Mouse (Mus musculus) myocyte (in vitro differentiated cells): ENCODE measurements around the gene Psmb6. TPM values are rescaled to one million over a fixed set of nuclear protein-coding genes. Genes with fewer than 3 reads are reported as not detected.

Experiments
- H3K27me3 ChIP-seq: one replicate; pipeline ENCODE4 v1.6.1; 2011; ENCODE audit not compliant: control insufficient read depth, insufficient read depth, insufficient read length
- H3K36me3 ChIP-seq: one replicate; pipeline ENCODE4 v1.6.1; 2011; ENCODE audit not compliant: control insufficient read depth, insufficient read depth
- H3K4me2 ChIP-seq: one replicate; pipeline ENCODE4 v1.6.1; 2011; ENCODE audit warnings: low read depth, control low read depth
- H3K4me3 ChIP-seq: one replicate; pipeline ENCODE4 v1.5.1; 2011; ENCODE audit warnings: mild to moderate bottlenecking, control low read depth, moderate library complexity
- H3K79me2 ChIP-seq: one replicate; pipeline ENCODE4 v1.6.1; 2011; ENCODE audit not compliant: control insufficient read depth, insufficient read depth
- H3ac ChIP-seq: one replicate; pipeline ENCODE4 v1.6.1; 2011; ENCODE audit not compliant: control insufficient read depth, insufficient read length
- CEBPB ChIP-seq: IDR thresholded peaks from 2 replicates; pipeline ENCODE4 v1.6.1; 2011; ENCODE audit warnings: mild to moderate bottlenecking, moderate library complexity; ENCODE audit not compliant: poor library complexity, insufficient read depth, severe bottlenecking
- E2F4 ChIP-seq: IDR thresholded peaks from one replicate; pipeline ENCODE4 v1.6.1; 2011; ENCODE audit warnings: mild to moderate bottlenecking, control low read depth, moderate library complexity; ENCODE audit not compliant: insufficient read depth
- MAX ChIP-seq: IDR thresholded peaks from one replicate; pipeline ENCODE4 v1.6.1; 2011; ENCODE audit warnings: low read depth, mild to moderate bottlenecking, control low read depth
- MYOD1 ChIP-seq, 3 experiments: IDR thresholded peaks; one replicate each; pipeline ENCODE4 v1.6.1; 2011; ENCODE audit warnings: control low read depth in 2 of 3, low read depth in 2 of 3, mild to moderate bottlenecking in 2 of 3, moderate library complexity in 1 of 3; ENCODE audit not compliant: insufficient read length in 2 of 3, control insufficient read depth in 1 of 3
- MYOG ChIP-seq, 3 experiments: IDR thresholded peaks; one replicate each; pipeline ENCODE4 v1.6.1; 2011; ENCODE audit warnings: control low read depth in 2 of 3, low read depth in 2 of 3, mild to moderate bottlenecking in 2 of 3; ENCODE audit not compliant: insufficient read length in 2 of 3, control insufficient read depth in 1 of 3, insufficient read depth in 1 of 3
- POLR2A ChIP-seq: IDR thresholded peaks from one replicate; pipeline ENCODE4 v1.6.1; 2011; ENCODE audit warnings: low read depth, mild to moderate bottlenecking, control low read depth, moderate library complexity; ENCODE audit not compliant: insufficient read length
- POLR2AphosphoS2 ChIP-seq: IDR thresholded peaks from one replicate; pipeline ENCODE4 v1.6.1; 2011; ENCODE audit warnings: low read depth, control low read depth; ENCODE audit not compliant: insufficient read length
- REST ChIP-seq: IDR thresholded peaks from one replicate; pipeline ENCODE4 v1.6.1; 2011; ENCODE audit warnings: mild to moderate bottlenecking, control low read depth, moderate library complexity; ENCODE audit not compliant: insufficient read depth, insufficient read length
- SRF ChIP-seq: IDR thresholded peaks from one replicate; pipeline ENCODE4 v1.6.1; 2011; ENCODE audit warnings: low read depth; ENCODE audit not compliant: control insufficient read depth, insufficient read length
- TCF12 ChIP-seq: IDR thresholded peaks from one replicate; pipeline ENCODE4 v1.6.1; 2011; ENCODE audit warnings: mild to moderate bottlenecking, control low read depth; ENCODE audit not compliant: poor library complexity, insufficient read depth, severe bottlenecking
- TCF3 ChIP-seq: IDR thresholded peaks from one replicate; pipeline ENCODE4 v1.6.1; 2011; ENCODE audit warnings: low read depth, control low read depth; ENCODE audit not compliant: insufficient read length
- USF1 ChIP-seq: IDR thresholded peaks from one replicate; pipeline ENCODE4 v1.6.1; 2011; ENCODE audit warnings: low read depth, mild to moderate bottlenecking, control low read depth, moderate library complexity
- polyA plus RNA-seq: library from polyadenylated mRNA; unstranded; fragments of >200 nt; fragmentation: generic; extraction: Trizol; gene quantifications from one replicate; pipeline ENCODE4 v1.2.1, GENCODE M21; 2012; ENCODE audit warnings: missing spikeins

Gene Psmb6
- polyA plus RNA-seq, 1 experiment = 575 TPM

DNA sequence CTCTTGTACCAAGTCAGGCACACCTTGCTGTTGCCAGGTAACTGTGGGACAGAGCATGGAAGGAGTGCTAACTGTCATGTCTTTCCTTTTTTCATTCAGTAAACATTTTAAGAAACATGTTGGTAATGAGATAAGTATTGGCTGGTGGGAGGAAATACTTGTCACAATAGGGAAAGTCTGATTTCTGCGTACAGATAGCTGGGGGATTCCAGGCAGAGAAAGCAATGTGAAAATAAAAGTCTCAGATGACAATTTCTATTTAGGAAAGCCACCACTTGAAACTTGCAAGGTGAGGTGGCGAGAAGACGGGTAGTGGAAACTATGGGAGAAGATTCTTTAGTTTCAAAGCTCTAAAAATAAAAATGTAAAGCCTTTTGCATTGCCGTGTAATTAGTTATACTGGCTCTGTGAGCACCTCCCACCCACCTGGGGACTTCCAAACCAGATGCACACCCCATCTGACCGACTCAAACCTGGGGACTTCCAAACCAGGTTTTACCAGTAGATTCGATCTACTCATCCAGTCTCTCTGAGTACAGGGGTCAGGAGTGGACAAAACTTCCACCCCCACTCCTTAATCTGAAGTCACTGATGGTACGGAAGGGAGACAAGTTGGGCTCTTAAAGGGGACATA is 12.3 kb upstream of the Psmb6 start:
- no peak for TF ChIP-seq TCF12
- TF ChIP-seq POLR2A = no peak
- no peak for TF ChIP-seq TCF3
- TF ChIP-seq MYOD1 (IDR thresholded peaks at IDR 0.05; ENCODE audit: control insufficient read depth in 1 of 3, insufficient read length in 2 of 3, low read depth in 2 of 3) = no peak
- no peak for TF ChIP-seq POLR2AphosphoS2
- no peak for TF ChIP-seq CEBPB
- Histone ChIP-seq H3K27me3 (peaks cover 18% of the 10 kb centered on the region), H3ac (no peak overlapping the region), H3K79me2 (no peaks in the 10 kb centered on the region), H3K4me3 (no peak overlapping the region), H3K36me3 (no peaks in the 10 kb centered on the region), H3K4me2 (no peak overlapping the region)

DNA sequence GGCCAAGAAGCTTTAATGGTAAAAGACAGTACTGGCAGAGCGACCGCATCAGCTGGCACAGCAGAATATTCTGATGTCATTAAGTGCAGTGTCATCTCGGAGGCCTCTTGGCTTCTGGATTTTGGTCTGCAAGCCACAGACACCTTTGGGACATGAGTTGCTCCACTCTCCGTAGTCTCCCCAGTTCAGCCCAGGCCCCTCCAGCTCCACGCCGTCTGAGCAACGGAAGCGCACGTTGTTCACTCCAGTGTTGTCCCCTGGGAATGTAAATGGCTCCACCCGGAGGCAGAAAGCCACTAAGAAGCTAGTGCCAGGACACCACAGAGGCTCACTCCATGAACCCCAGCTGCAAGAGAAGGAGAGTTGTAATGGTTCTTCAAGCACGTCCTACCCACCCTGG is 11.6 kb upstream of the Psmb6 start:
- Histone ChIP-seq H3K4me3 (no peak overlapping the region), H3ac (no peak overlapping the region), H3K36me3 (no peaks in the 10 kb centered on the region), H3K79me2 (no peaks in the 10 kb centered on the region), H3K27me3 (peaks cover 18% of the 10 kb centered on the region), H3K4me2 (no peak overlapping the region)
- TF ChIP-seq POLR2AphosphoS2 (no peak), TCF3 (no peak), POLR2A (no peak), CEBPB (no peak), TCF12 (no peak), MYOG (IDR thresholded peaks at IDR 0.05; ENCODE audit: control insufficient read depth in 1 of 3, insufficient read depth in 1 of 3, insufficient read length in 2 of 3, low read depth in 2 of 3) (no peak), MAX (no peak), REST (no peak), E2F4 (no peak), SRF (no peak), USF1 (no peak), MYOD1 (IDR thresholded peaks at IDR 0.05; ENCODE audit: control insufficient read depth in 1 of 3, insufficient read length in 2 of 3, low read depth in 2 of 3) (no peak)

DNA sequence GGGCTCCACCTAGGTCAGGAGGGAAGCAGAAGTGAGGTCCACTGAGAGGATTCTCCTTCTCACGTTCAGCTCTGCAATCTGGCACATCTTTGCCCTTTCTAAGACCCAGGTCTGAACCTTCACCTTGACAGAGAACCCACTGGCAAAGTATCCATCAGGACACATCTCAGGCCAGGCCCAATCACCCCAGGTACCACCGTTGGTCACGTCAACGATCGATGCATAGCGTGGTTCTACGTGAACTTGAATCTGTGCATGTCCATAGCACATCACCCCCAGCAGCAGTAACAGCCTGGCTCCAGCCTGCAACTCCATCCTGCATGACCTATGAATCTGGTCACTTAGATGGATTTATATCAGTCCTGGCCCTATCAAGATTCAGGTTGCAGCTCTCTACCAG is 10.9 kb upstream of the Psmb6 start, which contains the start of gene Vmo1:
TSS of gene Vmo1 (minus strand) at position 329 of the 400 bp plus-strand sequence.
- H3K4me2 ChIP-seq = no peak within 1 kb of the TSS

DNA sequence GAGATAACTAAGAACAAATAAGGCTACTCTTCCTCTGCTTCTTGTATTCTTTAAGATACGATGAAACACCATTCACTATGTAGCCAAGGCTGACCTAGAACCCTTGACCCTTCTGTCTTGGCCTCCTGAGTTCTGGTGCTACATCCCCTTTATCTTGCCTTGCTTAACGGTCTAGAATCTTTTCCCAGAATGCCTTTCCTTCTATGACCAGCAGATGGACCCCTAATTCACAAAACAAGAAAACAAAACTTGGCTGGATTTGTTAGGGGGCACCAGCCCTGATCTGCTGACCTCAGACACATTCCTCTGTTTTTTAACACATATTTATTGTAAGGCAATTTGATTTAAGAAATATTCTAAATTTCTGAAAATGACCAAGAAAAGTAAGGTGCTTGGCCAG is 8.8 kb upstream of the Psmb6 start:
- Histone ChIP-seq H3K79me2 (no peaks in the 10 kb centered on the region), H3ac (no peak overlapping the region), H3K4me3 (no peak overlapping the region), H3K36me3 (no peaks in the 10 kb centered on the region), H3K4me2 (no peak overlapping the region), H3K27me3 (no peaks in the 10 kb centered on the region)
- TF ChIP-seq CEBPB = no peak
- TF ChIP-seq TCF3 = no peak
- TF ChIP-seq TCF12 = no peak
- no peak for TF ChIP-seq SRF
- no peak for TF ChIP-seq MYOD1 (IDR thresholded peaks at IDR 0.05; ENCODE audit: control insufficient read depth in 1 of 3, insufficient read length in 2 of 3, low read depth in 2 of 3)
- no peak for TF ChIP-seq USF1
- no peak for TF ChIP-seq E2F4
- TF ChIP-seq REST = no peak
- TF ChIP-seq MYOG (IDR thresholded peaks at IDR 0.05; ENCODE audit: control insufficient read depth in 1 of 3, insufficient read depth in 1 of 3, insufficient read length in 2 of 3, low read depth in 2 of 3) = no peak
- TF ChIP-seq POLR2AphosphoS2 = no peak
- TF ChIP-seq MAX = no peak
- no peak for TF ChIP-seq POLR2A

More for the DNA sequence above, 10.9 kb upstream of the Psmb6 start, which contains the start of gene Vmo1:
- Histone ChIP-seq H3K36me3 (no peaks in the 10 kb centered on the region), H3ac (no peak within 1 kb of the TSS), H3K27me3 (peaks cover 15% of the 10 kb centered on the region), H3K4me3 (no peak within 1 kb of the TSS), H3K79me2 (no peaks in the 10 kb centered on the region)
- no peak for TF ChIP-seq CEBPB
- no peak for TF ChIP-seq POLR2AphosphoS2
- TF ChIP-seq TCF12 = no peak
- TF ChIP-seq SRF = no peak
- no peak for TF ChIP-seq POLR2A
- no peak for TF ChIP-seq TCF3
- TF ChIP-seq E2F4 = no peak
- TF ChIP-seq REST = no peak
- TF ChIP-seq MAX = no peak
- no peak for TF ChIP-seq MYOD1 (IDR thresholded peaks at IDR 0.05; ENCODE audit: control insufficient read depth in 1 of 3, insufficient read length in 2 of 3, low read depth in 2 of 3)
- TF ChIP-seq MYOG (IDR thresholded peaks at IDR 0.05; ENCODE audit: control insufficient read depth in 1 of 3, insufficient read depth in 1 of 3, insufficient read length in 2 of 3, low read depth in 2 of 3) = no peak
- no peak for TF ChIP-seq USF1

DNA sequence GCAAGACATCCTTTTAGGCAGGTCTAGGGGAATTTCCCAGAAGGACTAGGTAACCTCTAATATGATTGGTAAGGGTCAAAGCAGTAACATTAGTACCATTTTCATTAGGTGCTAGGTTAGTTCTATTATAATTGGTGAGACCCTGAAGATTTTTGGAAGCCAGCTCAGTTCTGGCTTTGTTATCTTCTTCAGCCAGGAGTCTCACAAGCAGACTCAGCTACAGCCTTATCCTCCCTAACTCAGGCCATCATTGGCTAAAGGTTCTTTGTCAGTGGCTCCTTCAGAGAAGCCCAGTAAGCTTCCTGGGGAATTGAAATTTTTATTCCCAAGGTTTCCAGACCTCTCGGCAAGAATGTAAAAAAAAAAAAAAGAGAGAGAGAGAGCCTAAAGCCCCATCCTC is 6.7 kb upstream of the Psmb6 start:
- TF ChIP-seq E2F4 (no peak), TCF12 (no peak), POLR2A (no peak), CEBPB (no peak)
- no peak overlapping the region for H3K4me3 ChIP-seq

More for the DNA sequence above, 6.7 kb upstream of the Psmb6 start:
- H3K36me3 ChIP-seq = no peaks in the 10 kb centered on the region
- H3ac ChIP-seq = no peak overlapping the region
- H3K27me3 ChIP-seq = no peaks in the 10 kb centered on the region
- H3K79me2 ChIP-seq = no peaks in the 10 kb centered on the region
- H3K4me2 ChIP-seq = no peak overlapping the region
